Mouse (Mus musculus): ENCODE results near the gene Osbpl3.

DNA sequence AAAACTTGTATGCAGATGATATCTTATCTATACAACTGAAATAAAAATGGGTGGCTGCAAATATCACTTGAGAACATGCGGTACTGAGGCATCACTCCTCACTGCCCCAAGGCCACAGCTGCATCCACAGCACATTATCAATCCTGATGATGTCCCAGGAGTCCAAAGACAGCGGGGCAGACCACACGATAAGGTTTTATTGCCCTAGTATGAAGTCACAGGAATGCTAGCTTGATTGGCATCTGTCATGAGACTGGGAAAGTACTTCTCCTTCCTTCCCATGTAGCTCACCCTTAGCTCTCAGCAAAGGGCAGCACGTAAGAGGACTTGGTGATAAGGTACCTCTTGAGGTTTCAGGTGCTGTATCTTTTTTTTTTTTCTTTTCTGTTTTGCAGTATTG is 211.9 kb downstream of the Osbpl3 start:
- TF ChIP-seq CTCF (IDR thresholded peaks at IDR 0.05; ENCODE audit: borderline replicate concordance, insufficient read depth, low read length): no peak
- no peak for TF ChIP-seq POLR2A (IDR thresholded peaks at IDR 0.05; ENCODE audit: low read depth, low read length)

Data from embryonic fibroblast, embryonic 13.5 days (primary cell).